Mouse (Mus musculus): ENCODE measurements at regions not wholly inside any gene's neighbourhood (a gene's known extent, or its start where the extent isn't known, plus 50 kb on each side); places are given as distances from the start of the nearest gene placed in this dataset.
"Not testable (repeated sequence)": the region's sequence is repeated elsewhere in the genome, so short reads cannot be mapped to it uniquely, and the experiment has no call there.

GRCm38 (mm10) chr12:71627421-71628339, 203.2 kb upstream of the Daam1 start:
- no peak for DNase-seq

GRCm38 (mm10) chr12:71628340-71628738, 202.5 kb upstream of the Daam1 start:
- DNase-seq: no peak

GRCm38 (mm10) chr12:71628796-71629195, 202.1 kb upstream of the Daam1 start:
- DNase-seq: no peak

- no peak for DNase-seq
These were observed 200.5 kb upstream of the Daam1 start for GRCm38 (mm10) chr12:71630386-71630785.

- no peak for DNase-seq
These were observed 194.6 kb upstream of the Daam1 start for GRCm38 (mm10) chr12:71636300-71636699.

GRCm38 (mm10) chr12:71637248-71637647, 193.6 kb upstream of the Daam1 start:
- no peak for DNase-seq

- no peak for DNase-seq
These were observed 192.6 kb upstream of the Daam1 start for GRCm38 (mm10) chr12:71638246-71638645.

- DNase-seq: no peak
These were observed 190.8 kb upstream of the Daam1 start for GRCm38 (mm10) chr12:71640058-71640501.

GRCm38 (mm10) chr12:71641486-71641885, 189.4 kb upstream of the Daam1 start:
- DNase-seq: no peak

- no peak for DNase-seq
These were observed 188.0 kb upstream of the Daam1 start for GRCm38 (mm10) chr12:71642797-71643337.

GRCm38 (mm10) chr12:71651251-71651650, 179.6 kb upstream of the Daam1 start:
- DNase-seq: peak; percentile 60

GRCm38 (mm10) chr12:71693346-71694038, 137.4 kb upstream of the Daam1 start:
- no peak for DNase-seq

GRCm38 (mm10) chr12:71701753-71702152, 129.1 kb upstream of the Daam1 start:
- peak; percentile 12 for DNase-seq

GRCm38 (mm10) chr12:71702181-71702580, 128.7 kb upstream of the Daam1 start:
- no peak for DNase-seq

- DNase-seq: no peak
These were observed 127.6 kb upstream of the Daam1 start for GRCm38 (mm10) chr12:71703146-71703902.

- no peak for DNase-seq
These were observed 126.4 kb upstream of the Daam1 start for GRCm38 (mm10) chr12:71704431-71704830.

GRCm38 (mm10) chr12:71707727-71708369, 123.0 kb upstream of the Daam1 start:
- DNase-seq: peak; percentile 53

GRCm38 (mm10) chr12:71714606-71715005, 116.3 kb upstream of the Daam1 start:
- no peak for DNase-seq

GRCm38 (mm10) chr12:71718412-71718811, 112.5 kb upstream of the Daam1 start:
- DNase-seq: not testable (repeated sequence)

GRCm38 (mm10) chr12:71718911-71719310, 112.0 kb upstream of the Daam1 start:
- DNase-seq: no peak

- no peak for DNase-seq
These were observed 105.7 kb upstream of the Daam1 start for GRCm38 (mm10) chr12:71725140-71725539.

- DNase-seq: no peak
These were observed 105.1 kb upstream of the Daam1 start for GRCm38 (mm10) chr12:71725713-71726336.
